Mouse (Mus musculus) forebrain, embryonic 13.5 days (tissue): ENCODE measurements around the gene Drosha. TPM values are rescaled to one million over a fixed set of nuclear protein-coding genes. Genes with fewer than 3 reads are reported as not detected.
A peak's percentile ranks its signal among the peaks of the same experiment; 100 is the strongest.

ENCODE experiments used
- ATAC-seq: fragments of 200-750 bp; cut with Nextera tagmentation; 2 replicates; pipeline ENCODE4 v1.8.0; 2017
- H3K27ac ChIP-seq: fragments of 300-500 bp; sonication (generic); 2 replicates; pipeline ENCODE4 v1.5.1; 2015; ENCODE audit warnings: inconsistent platforms, mild to moderate bottlenecking, moderate library complexity
- H3K27me3 ChIP-seq: fragments of 300-500 bp; sonication (generic); 2 replicates; pipeline ENCODE4 v1.6.1; 2015; ENCODE audit warnings: mild to moderate bottlenecking, inconsistent platforms
- H3K36me3 ChIP-seq: fragments of 300-500 bp; sonication (generic); 2 replicates; pipeline ENCODE4 v1.6.1; 2015; ENCODE audit warnings: mild to moderate bottlenecking, inconsistent platforms; ENCODE audit not compliant: poor library complexity, severe bottlenecking
- H3K4me1 ChIP-seq: fragments of 300-500 bp; sonication (generic); 2 replicates; pipeline ENCODE4 v1.6.1; 2015; ENCODE audit warnings: inconsistent platforms
- H3K4me2 ChIP-seq: fragments of 300-500 bp; sonication (generic); 2 replicates; pipeline ENCODE4 v1.6.1; 2015; ENCODE audit warnings: inconsistent platforms, mild to moderate bottlenecking, moderate library complexity
- H3K4me3 ChIP-seq: fragments of 300-500 bp; sonication (generic); 2 replicates; pipeline ENCODE4 v1.5.1; 2015; ENCODE audit warnings: mild to moderate bottlenecking, inconsistent platforms
- H3K9ac ChIP-seq: fragments of 300-500 bp; sonication (generic); 2 replicates; pipeline ENCODE4 v1.6.1; 2015; ENCODE audit warnings: mild to moderate bottlenecking, inconsistent platforms
- H3K9me3 ChIP-seq: fragments of 300-500 bp; sonication (generic); replicated peaks from 2 replicates; pipeline ENCODE4 v1.6.1; 2016; ENCODE audit warnings: inconsistent platforms
- WGBS: fragments of 180-500 bp; shearing (Covaris S2); methylation state at CpG from one replicate; pipeline ENCODE4 v1.1.7; 2015; 5-methylcytosine and 5-hydroxymethylcytosine counted together
- polyA plus RNA-seq: library from polyadenylated mRNA; unstranded; fragments of >200 nt; fragmentation: Nextera tagmentation; extraction: Ambion mirVana; gene quantifications from 2 replicates; pipeline ENCODE4 v1.2.1, GENCODE M21; 2015

The Drosha gene
- polyA plus RNA-seq, 1 experiment from 2014 or later: 50.9 TPM

DNA sequence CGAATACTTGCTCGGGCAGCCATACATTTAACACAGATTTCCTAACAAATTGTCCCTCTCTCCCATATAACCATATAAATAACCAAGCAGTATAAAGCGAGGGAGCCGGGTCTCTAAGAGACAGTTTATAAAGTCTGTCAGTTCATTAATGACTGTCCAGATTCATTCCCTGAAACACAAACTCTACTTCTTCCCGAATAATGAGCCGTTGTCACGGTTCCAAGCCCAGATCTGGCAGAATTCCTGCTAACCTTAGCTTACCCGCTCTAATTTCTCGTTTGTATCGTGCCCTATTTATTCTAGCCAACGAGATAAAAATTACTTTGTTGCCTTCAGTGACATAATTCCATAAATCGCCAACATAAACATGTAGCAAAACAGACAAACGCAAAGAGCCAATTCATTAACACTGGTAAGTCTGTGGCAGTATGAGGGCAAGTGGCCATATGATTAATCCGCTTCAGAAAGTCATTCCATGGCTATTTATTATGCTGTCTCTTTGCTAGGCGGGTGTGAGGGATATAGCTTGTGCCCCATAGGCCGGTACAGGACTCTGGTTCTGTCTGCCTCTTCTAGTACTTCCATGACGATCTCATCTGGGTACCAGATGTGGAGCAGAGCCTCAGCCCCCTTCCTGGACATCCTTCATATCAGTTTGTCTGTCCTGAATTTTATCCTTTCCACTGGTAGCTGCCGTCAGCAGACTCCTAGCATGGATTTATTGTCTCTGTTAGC is 51.0 kb downstream of the Drosha start:
- Histone ChIP-seq H3K9me3 (no peaks in the 10 kb centered on the region), H3K4me2 (no peak overlapping the region), H3K4me1 (peaks cover 17% of the 10 kb centered on the region), H3K36me3 (peaks cover 66% of the 10 kb centered on the region), H3K27me3 (no peaks in the 10 kb centered on the region), H3K9ac (no peak overlapping the region), H3K4me3 (no peak overlapping the region), H3K27ac (no peak overlapping the region)
- ATAC-seq: peak; percentile 68; the same call in 1 of the 2 replicates
- WGBS: 62% methylated on average over 18 of the region's 18 CpGs

DNA sequence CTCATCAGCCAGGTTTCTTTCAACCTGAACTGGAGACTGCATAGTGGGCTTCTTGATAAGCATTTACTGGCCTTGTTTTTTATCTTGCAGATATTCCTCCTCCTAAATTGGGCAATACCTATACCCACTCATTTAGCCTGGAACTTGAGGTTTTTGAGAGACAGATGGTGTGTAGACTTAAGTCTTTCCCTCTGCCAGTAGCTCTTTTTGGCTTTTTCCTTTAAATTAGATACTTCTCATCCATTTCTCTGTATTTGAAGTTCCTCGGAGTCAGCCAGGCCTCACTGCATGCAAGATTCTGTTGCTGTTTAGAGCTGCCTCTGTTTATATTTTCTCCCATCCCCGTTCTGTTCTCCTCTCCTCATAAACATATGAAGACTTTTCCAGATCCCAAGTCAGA is 51.7 kb downstream of the Drosha start:
- Histone ChIP-seq H3K27ac (no peak overlapping the region), H3K4me2 (no peak overlapping the region), H3K4me1 (peaks cover 17% of the 10 kb centered on the region), H3K9ac (no peak overlapping the region), H3K4me3 (no peak overlapping the region), H3K36me3 (peaks cover 64% of the 10 kb centered on the region), H3K27me3 (no peaks in the 10 kb centered on the region), H3K9me3 (no peaks in the 10 kb centered on the region)
- 93% methylated on average over 2 of the region's 2 CpGs for WGBS
- no peak for ATAC-seq

GRCm38 (mm10) chr15:12876881-12877280 is 52.3 kb downstream of the Drosha start:
- Histone ChIP-seq H3K9ac (no peak overlapping the region), H3K4me1 (peaks cover 17% of the 10 kb centered on the region), H3K36me3 (peaks cover 64% of the 10 kb centered on the region), H3K4me2 (no peak overlapping the region), H3K9me3 (no peaks in the 10 kb centered on the region), H3K4me3 (no peak overlapping the region), H3K27me3 (no peaks in the 10 kb centered on the region), H3K27ac (no peak overlapping the region)
- no peak for ATAC-seq
- 96% methylated on average over 4 of the region's 4 CpGs for WGBS

DNA sequence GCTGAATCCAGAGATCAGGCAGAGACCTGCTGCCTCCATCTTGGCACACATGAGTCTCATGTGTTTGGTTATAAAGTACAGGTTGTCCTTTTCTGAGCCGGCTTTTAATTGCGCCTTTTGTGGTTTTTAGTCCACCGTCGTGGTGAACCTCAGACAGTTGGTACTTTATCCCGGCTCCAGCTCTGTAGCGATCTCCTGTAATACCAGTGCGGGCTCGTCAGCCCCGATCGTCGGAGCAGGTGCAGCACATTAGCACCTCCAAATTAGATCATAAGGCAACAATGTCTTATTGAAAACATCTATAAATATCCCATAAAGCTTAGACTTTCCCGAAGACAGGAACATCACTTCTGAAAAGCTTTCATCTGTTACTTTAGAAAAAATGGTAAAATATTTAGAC is 53.3 kb downstream of the Drosha start:
- Histone ChIP-seq H3K4me1 (peaks cover 17% of the 10 kb centered on the region), H3K4me3 (no peak overlapping the region), H3K9me3 (no peaks in the 10 kb centered on the region), H3K27me3 (no peaks in the 10 kb centered on the region), H3K27ac (no peak overlapping the region), H3K4me2 (no peak overlapping the region), H3K9ac (no peak overlapping the region), H3K36me3 (peaks cover 75% of the 10 kb centered on the region)
- 84% methylated on average over 12 of the region's 12 CpGs for WGBS
- no peak for ATAC-seq

GRCm38 (mm10) chr15:12878581-12878980 is 54.0 kb downstream of the Drosha start:
- Histone ChIP-seq H3K27me3 (no peaks in the 10 kb centered on the region), H3K36me3 (peaks cover 78% of the 10 kb centered on the region), H3K4me3 (no peak overlapping the region), H3K9me3 (no peaks in the 10 kb centered on the region), H3K4me1 (peaks cover 17% of the 10 kb centered on the region), H3K4me2 (no peak overlapping the region), H3K9ac (no peak overlapping the region), H3K27ac (no peak overlapping the region)
- no peak for ATAC-seq
- WGBS: 86% methylated on average over 9 of the region's 9 CpGs

GRCm38 (mm10) chr15:12879937-12880336 is 55.3 kb downstream of the Drosha start:
- Histone ChIP-seq H3K36me3 (peaks cover 81% of the 10 kb centered on the region), H3K27me3 (no peaks in the 10 kb centered on the region), H3K9me3 (no peaks in the 10 kb centered on the region), H3K4me3 (no peak overlapping the region), H3K27ac (no peak overlapping the region), H3K4me2 (no peak overlapping the region), H3K9ac (no peak overlapping the region), H3K4me1 (peaks cover 10% of the 10 kb centered on the region)
- 95% methylated on average over 8 of the region's 8 CpGs for WGBS
- ATAC-seq: no peak

DNA sequence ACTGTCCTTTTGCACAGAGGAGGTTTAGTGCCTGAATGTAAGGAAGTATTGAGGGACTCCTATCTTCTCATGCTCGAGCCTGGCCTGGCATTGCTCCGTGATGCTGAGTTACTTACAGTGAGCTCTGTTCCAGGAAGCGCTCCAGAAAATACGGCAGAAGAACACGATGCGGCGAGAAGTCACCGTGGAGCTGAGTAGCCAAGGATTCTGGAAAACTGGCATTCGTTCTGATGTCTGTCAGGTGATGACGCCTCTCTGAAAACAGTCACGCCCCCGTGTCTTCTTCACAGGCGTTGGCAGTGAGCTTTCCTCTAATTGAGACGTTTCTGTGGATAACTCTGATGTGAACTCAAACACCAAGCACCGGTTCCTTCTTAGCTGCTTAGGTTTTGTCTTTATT is 60.2 kb downstream of the Drosha start:
- ATAC-seq: peak; percentile 30; the same call in 1 of the 2 replicates
- Histone ChIP-seq H3K4me2 (no peak overlapping the region), H3K4me1 (no peaks in the 10 kb centered on the region), H3K27ac (no peak overlapping the region), H3K9ac (no peak overlapping the region), H3K9me3 (no peaks in the 10 kb centered on the region), H3K4me3 (no peak overlapping the region), H3K27me3 (no peaks in the 10 kb centered on the region), H3K36me3 (peaks cover 94% of the 10 kb centered on the region)
- 93% methylated on average over 15 of the region's 15 CpGs for WGBS

GRCm38 (mm10) chr15:12885361-12885760 is 60.7 kb downstream of the Drosha start:
- no peak overlapping the region for H3K4me2 ChIP-seq
- no peak overlapping the region for H3K27ac ChIP-seq
- H3K36me3 ChIP-seq: peaks cover 92% of the 10 kb centered on the region
- H3K9ac ChIP-seq: no peak overlapping the region
- H3K4me1 ChIP-seq: no peaks in the 10 kb centered on the region
- WGBS: 97% methylated on average over 11 of the region's 11 CpGs
- ATAC-seq: no peak
- H3K4me3 ChIP-seq: no peak overlapping the region
- H3K9me3 ChIP-seq: no peaks in the 10 kb centered on the region
- H3K27me3 ChIP-seq: no peaks in the 10 kb centered on the region

DNA sequence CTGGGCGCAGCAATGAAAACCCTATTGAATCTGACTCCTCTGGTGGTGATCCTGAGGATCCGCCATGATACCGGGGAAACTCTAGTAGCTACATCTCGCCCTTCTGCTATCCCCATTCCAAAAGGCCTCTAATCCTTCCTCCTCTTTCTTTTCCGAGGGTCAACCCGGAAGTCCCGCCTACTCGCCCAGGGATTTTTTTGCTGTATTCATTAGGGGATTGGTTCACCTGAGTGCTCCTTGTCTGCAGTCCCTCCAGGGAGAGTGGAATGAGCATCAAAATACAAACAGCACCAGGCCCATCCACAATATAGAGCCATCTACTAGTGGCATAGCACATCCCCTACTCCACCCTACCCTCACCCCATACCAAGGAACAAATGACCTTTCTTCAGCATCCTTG is 62.6 kb downstream of the Drosha start:
- Histone ChIP-seq H3K4me1 (no peaks in the 10 kb centered on the region), H3K27me3 (no peaks in the 10 kb centered on the region), H3K36me3 (peaks cover 92% of the 10 kb centered on the region), H3K4me3 (no peak overlapping the region), H3K4me2 (no peak overlapping the region), H3K9ac (no peak overlapping the region), H3K9me3 (no peaks in the 10 kb centered on the region), H3K27ac (no peak overlapping the region)
- WGBS: 92% methylated on average over 8 of the region's 8 CpGs
- ATAC-seq: no peak

DNA sequence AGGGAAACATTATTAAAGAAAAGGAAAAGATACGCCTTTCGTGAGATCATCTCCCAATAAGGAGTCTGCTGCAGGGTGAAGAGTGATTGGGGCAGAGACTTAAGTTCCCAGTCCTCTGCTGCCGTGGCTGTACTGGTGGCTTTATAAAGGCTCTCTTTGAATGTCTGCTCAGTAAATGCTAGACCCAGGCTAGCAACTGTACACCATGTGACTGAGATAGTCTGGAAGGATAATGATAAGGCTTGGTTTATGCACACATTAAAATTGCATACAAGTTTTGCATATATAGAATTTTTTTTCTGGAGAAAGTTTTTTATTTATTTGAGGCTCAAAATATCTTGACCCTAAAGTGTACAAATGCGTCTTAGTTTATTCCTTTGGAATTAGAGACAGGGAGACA is 63.7 kb downstream of the Drosha start:
- Histone ChIP-seq H3K9me3 (no peaks in the 10 kb centered on the region), H3K36me3 (peaks cover 84% of the 10 kb centered on the region), H3K27me3 (no peaks in the 10 kb centered on the region), H3K9ac (no peak overlapping the region), H3K4me1 (no peaks in the 10 kb centered on the region), H3K27ac (no peak overlapping the region), H3K4me3 (no peak overlapping the region), H3K4me2 (no peak overlapping the region)
- ATAC-seq: no peak
- WGBS: 94% methylated on average over 4 of the region's 4 CpGs

GRCm38 (mm10) chr15:12889909-12890308 is 65.3 kb downstream of the Drosha start:
- no peak for ATAC-seq
- H3K4me3 ChIP-seq: no peak overlapping the region
- H3K9me3 ChIP-seq: no peaks in the 10 kb centered on the region
- H3K27ac ChIP-seq: no peak overlapping the region
- H3K4me1 ChIP-seq: no peaks in the 10 kb centered on the region
- no peaks in the 10 kb centered on the region for H3K27me3 ChIP-seq
- H3K4me2 ChIP-seq: no peak overlapping the region
- WGBS: 94% methylated on average over 11 of the region's 11 CpGs
- H3K9ac ChIP-seq: no peak overlapping the region
- peaks cover 82% of the 10 kb centered on the region for H3K36me3 ChIP-seq

DNA sequence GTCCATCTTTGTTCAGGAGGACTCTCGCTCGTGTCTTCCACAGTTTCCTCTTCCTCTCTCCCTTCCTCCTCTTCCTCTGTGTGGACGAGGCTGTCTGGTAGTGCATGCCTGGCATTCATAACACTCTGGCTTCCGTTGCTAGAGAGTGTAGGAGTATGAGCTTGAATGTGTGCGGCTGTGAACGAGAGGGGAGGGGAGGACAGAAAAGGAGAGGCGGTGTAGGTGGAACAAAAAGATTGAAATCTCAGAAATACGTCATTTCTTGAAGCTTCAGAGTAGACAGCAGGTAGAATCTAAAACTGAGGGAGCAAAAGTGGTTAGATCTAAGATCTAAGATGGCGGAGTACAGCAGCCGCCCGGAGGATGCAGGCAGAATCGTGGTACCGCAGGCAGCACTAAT is 70.8 kb downstream of the Drosha start:
- peaks cover 78% of the 10 kb centered on the region for H3K36me3 ChIP-seq
- no peaks in the 10 kb centered on the region for H3K4me1 ChIP-seq
- no peak overlapping the region for H3K4me2 ChIP-seq
- ATAC-seq: no peak
- no peak overlapping the region for H3K9ac ChIP-seq
- 95% methylated on average over 13 of the region's 13 CpGs for WGBS
- H3K9me3 ChIP-seq: no peaks in the 10 kb centered on the region
- no peaks in the 10 kb centered on the region for H3K27me3 ChIP-seq
- H3K4me3 ChIP-seq: no peak overlapping the region
- H3K27ac ChIP-seq: no peak overlapping the region
